Mouse (Mus musculus) liver, postnatal 0 days (tissue): Measurements from ENCODE around the gene C1qtnf3.

Source experiments
- CTCF ChIP-seq: sonication (generic); IDR thresholded peaks from 2 replicates; pipeline ENCODE4 v1.5.1; 2016; ENCODE audit warnings: antibody characterized with exemption, low read depth
- EP300 ChIP-seq: IDR thresholded peaks from 2 replicates; pipeline ENCODE4 v1.6.1; 2016; ENCODE audit warnings: antibody characterized with exemption, low read depth, mild to moderate bottlenecking

DNA sequence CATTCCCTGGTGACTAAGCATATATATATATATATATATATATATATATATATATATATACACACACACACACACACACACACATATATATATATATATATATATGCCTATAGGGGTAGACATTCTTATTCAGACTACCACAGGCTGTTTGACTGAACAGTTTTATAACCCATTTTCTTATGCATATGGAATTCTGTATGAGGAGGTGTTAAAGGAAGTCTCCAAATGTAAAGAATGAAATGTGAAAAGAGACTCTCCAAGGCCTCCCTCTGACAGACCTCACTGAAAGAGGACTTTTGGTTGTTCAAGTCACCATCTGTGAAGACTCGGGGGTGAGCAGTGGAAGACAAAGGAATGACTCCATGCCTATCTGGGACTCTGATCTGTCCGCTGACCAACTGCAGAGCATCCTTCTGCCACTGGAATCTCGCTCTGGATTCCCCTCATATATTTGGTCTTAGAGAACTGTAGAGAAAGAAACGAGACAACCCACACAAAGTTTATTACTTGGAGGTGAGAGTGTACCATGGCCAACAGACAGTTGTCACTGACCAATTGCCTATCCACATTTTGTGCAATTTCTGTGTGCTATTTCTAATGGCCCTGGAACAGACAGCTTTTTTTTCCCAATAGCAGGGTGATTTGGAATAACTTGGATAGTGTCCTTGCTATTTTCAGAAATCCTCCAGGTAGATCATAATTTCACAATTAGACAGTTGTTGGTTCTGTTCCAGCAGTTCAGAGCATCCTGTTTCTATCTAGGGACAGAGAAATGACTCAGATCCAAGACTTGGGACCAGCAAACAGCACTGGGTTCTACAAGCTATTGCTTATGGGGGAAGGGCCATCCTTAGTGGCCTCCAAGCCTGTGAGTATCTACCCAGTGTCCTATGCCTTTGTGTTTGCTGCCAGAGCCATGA, 28.8 kb upstream of the C1qtnf3 start:
- TF ChIP-seq CTCF (no peak), EP300 (no peak)
